ENCODE assay signal across 8 mouse cellular contexts in genomic region chr10:120111691-120112319, GRCm38 (mm10). TPM values are rescaled to one million over a fixed set of nuclear protein-coding genes. Genes with fewer than 3 reads are reported as not detected.
DNase-seq lines count a peak whose midpoint lies in the region; ATAC-seq and TF ChIP-seq lines count a peak whose summit lies in the region.

No protein-coding gene starts in this region.

- 76% methylated on average over 3 of the region's 3 CpGs for WGBS in neural tube, embryonic 11.5 days
- WGBS in liver, embryonic 11.5 days: 67% methylated on average over 3 of the region's 3 CpGs
- 79% methylated on average over 3 of the region's 3 CpGs for WGBS in stomach, embryonic 16.5 days

- H3K27ac ChIP-seq in neural tube, embryonic 11.5 days (ENCODE audit: low read depth, low read length): no peak overlapping the region
- H3K27ac ChIP-seq in embryonic fibroblast, embryonic 13.5 days (ENCODE audit: insufficient read depth, low read length): no peak overlapping the region
- H3K27ac ChIP-seq in liver, embryonic 11.5 days (ENCODE audit: low read depth, low read length): peak overlapping the region; percentile 94
- H3K27ac ChIP-seq in stomach, embryonic 16.5 days (ENCODE audit: low read length): no peak overlapping the region

- no peaks in the 10 kb centered on the region for H3K36me3 ChIP-seq in neural tube, embryonic 11.5 days (ENCODE audit: control insufficient read depth, insufficient read depth, low read length)
- no peaks in the 10 kb centered on the region; the same call in 1 of the 2 replicates for H3K36me3 ChIP-seq in liver, embryonic 11.5 days (ENCODE audit: control insufficient read depth, insufficient read depth, low read length)
- no peaks in the 10 kb centered on the region for H3K36me3 ChIP-seq in stomach, embryonic 16.5 days (ENCODE audit: control insufficient read depth, insufficient read depth, low read length)

- TF ChIP-seq CTCF in embryonic fibroblast, embryonic 13.5 days (IDR thresholded peaks at IDR 0.05; ENCODE audit: borderline replicate concordance, insufficient read depth, low read length): no peak

- no peak for ATAC-seq in neural tube, embryonic 11.5 days (ENCODE audit: insufficient read depth, low FRiP score, low TSS enrichment)
- no peak for ATAC-seq in liver, embryonic 11.5 days (replicated peaks; ENCODE audit: low FRiP score)
- ATAC-seq in stomach, embryonic 16.5 days (ENCODE audit: insufficient read depth, low FRiP score): no peak

- no peaks in the 10 kb centered on the region for H3K4me1 ChIP-seq in neural tube, embryonic 11.5 days (ENCODE audit: control insufficient read depth, insufficient read depth, low read length)
- H3K4me1 ChIP-seq in embryonic fibroblast, embryonic 13.5 days (ENCODE audit: control insufficient read depth, insufficient read depth, low read length): no peaks in the 10 kb centered on the region
- peaks cover 4% of the 10 kb centered on the region; the same call in 1 of the 2 replicates for H3K4me1 ChIP-seq in liver, embryonic 11.5 days (replicated peaks; ENCODE audit: control insufficient read depth, insufficient read depth, low read length)
- H3K4me1 ChIP-seq in stomach, embryonic 16.5 days (ENCODE audit: control insufficient read depth, insufficient read depth, low read length): peaks cover 3% of the 10 kb centered on the region; the same call in 1 of the 2 replicates

- peak overlapping the region; percentile 72; the same call in 1 of the 2 replicates for H3K4me3 ChIP-seq in neural tube, embryonic 11.5 days (ENCODE audit: low read depth, low read length)
- H3K4me3 ChIP-seq in embryonic fibroblast, embryonic 13.5 days (ENCODE audit: insufficient read depth, low read length): peak overlapping the region; percentile 86
- H3K4me3 ChIP-seq in liver, embryonic 11.5 days (ENCODE audit: low read depth, low read length): peak overlapping the region; percentile 72
- peak overlapping the region; percentile 75 for H3K4me3 ChIP-seq in stomach, embryonic 16.5 days (replicated peaks; ENCODE audit: low read length)

- H3K9me3 ChIP-seq in neural tube, embryonic 11.5 days (ENCODE audit: control insufficient read depth, low read length): no peaks in the 10 kb centered on the region
- H3K9me3 ChIP-seq in liver, embryonic 11.5 days (ENCODE audit: control insufficient read depth, low read length): no peaks in the 10 kb centered on the region
- H3K9me3 ChIP-seq in stomach, embryonic 16.5 days (replicated peaks; ENCODE audit: control insufficient read depth, low read length): no peaks in the 10 kb centered on the region

- DNase-seq in neural tube, embryonic 11.5 days (ENCODE audit: low spot score): no peak
- no peak for DNase-seq in neural tube, embryonic 10.5 days (ENCODE audit: extremely low spot score, low spot score)
- no peak for DNase-seq in liver, embryonic 11.5 days (ENCODE audit: low spot score)
- DNase-seq in urinary bladder, postnatal 4 days (ENCODE audit: low spot score in 2 of 2): no peak
- no peak for DNase-seq in cerebellum, adult 9-11 months
- no peak for DNase-seq in gastrocnemius, postnatal 4 days (ENCODE audit: low spot score in 2 of 2)

- no peak for TF ChIP-seq POLR2A in embryonic fibroblast, embryonic 13.5 days (IDR thresholded peaks at IDR 0.05; ENCODE audit: low read depth, low read length)

- no peaks in the 10 kb centered on the region for H3K27me3 ChIP-seq in neural tube, embryonic 11.5 days (ENCODE audit: control insufficient read depth, insufficient read depth, low read length)
- no peaks in the 10 kb centered on the region for H3K27me3 ChIP-seq in liver, embryonic 11.5 days (replicated peaks; ENCODE audit: control insufficient read depth, insufficient read depth, low read length)
- H3K27me3 ChIP-seq in stomach, embryonic 16.5 days (ENCODE audit: control insufficient read depth, insufficient read depth, low read length): no peaks in the 10 kb centered on the region

- H3K4me2 ChIP-seq in neural tube, embryonic 11.5 days (ENCODE audit: low read depth): peak overlapping the region; percentile 81
- peak overlapping the region; percentile 81 for H3K4me2 ChIP-seq in liver, embryonic 11.5 days
- H3K4me2 ChIP-seq in stomach, embryonic 16.5 days (ENCODE audit: low read depth, low read length): peak overlapping the region; percentile 70

- no peak overlapping the region for H3K9ac ChIP-seq in neural tube, embryonic 11.5 days (ENCODE audit: low read length)
- peak overlapping the region; percentile 81 for H3K9ac ChIP-seq in liver, embryonic 11.5 days (ENCODE audit: low read depth, low read length)
- H3K9ac ChIP-seq in stomach, embryonic 16.5 days (ENCODE audit: low read length): no peak overlapping the region

RNA-seq across cellular contexts. Expression of gene Helb, which starts 1.0 kb away (rescaled TPM):
- polyA plus RNA-seq in neural tube, embryonic 11.5 days (2014; fragmentation: Nextera tagmentation; extraction: Ambion mirVana): 3.2 and 3.9 TPM in 2 replicates
- polyA plus RNA-seq in embryonic fibroblast, embryonic 13.5 days (2011; ENCODE audit: insufficient read length, low read depth, missing spikeins): 8.8 and 11.1 TPM in 2 replicates
- 12.1 and 12.5 TPM in 2 replicates for polyA plus RNA-seq in liver, embryonic 11.5 days (2014; fragmentation: Nextera tagmentation; extraction: Ambion mirVana)
- 6.3 TPM in 2 replicates for polyA plus RNA-seq in stomach, embryonic 16.5 days (2015; fragmentation: Nextera tagmentation; extraction: Ambion mirVana)
- 1 to 10 TPM; 6.2 to 8.1 TPM for total RNA-seq in gastrocnemius, postnatal 4 days (2021)
